Mouse (Mus musculus): ENCODE measurements around the gene Osbpl10.

GRCm38 (mm10) chr9:114960844-114961243, 17.5 kb upstream of the Osbpl10 start:
- TF ChIP-seq GATA1 (IDR thresholded peaks at IDR 0.05; ENCODE audit: low read length) (no peak), TAL1 (IDR thresholded peaks at IDR 0.05; ENCODE audit: low read length) (no peak)

Measured in erythroblast, embryonic 14.5 days (primary cell).